Mouse (Mus musculus): Measurements from ENCODE around the gene Cct6b. TPM values are rescaled to one million over a fixed set of nuclear protein-coding genes. Genes with fewer than 3 reads are reported as not detected.

Cct6b gene
- under 1 TPM; 0.20 to 0.63 TPM for total RNA-seq (2021)

DNA sequence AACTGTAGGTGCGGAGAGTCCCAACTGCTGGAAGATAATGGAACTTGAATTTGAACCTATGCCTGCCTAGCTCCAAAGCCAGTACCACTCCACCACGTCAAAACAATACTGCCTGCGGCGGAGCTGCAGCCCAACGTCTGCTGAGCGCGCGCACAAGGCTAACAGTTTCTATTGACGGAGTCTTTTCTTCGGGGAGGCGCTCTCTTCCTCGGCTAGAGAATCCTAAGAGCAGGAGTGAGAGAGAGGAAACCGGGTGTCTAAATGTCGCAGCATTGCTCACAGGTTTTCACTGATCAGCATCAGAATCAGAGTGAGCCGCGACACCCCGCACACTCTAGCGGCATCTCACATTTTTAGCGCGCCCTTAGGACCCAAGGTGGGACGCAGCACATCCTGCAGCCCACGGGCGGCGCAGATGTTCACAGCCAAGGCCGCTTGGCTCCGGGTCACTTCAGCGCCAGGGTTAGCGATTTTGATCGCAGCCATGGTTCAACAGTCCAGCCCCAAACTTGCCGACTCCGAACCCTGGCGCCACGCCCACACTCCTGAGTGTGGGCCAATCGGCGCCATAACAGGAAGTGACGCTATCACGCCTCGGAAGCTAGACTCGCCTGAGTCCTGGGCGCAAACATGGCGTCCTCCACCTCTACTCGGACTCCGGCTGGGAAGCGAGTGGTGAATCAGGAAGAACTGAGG, at the start of gene Cct6b, which contains the start of gene Zfp830:
TSS of gene Cct6b (minus strand) at position 580 of the 696 bp plus-strand sequence.
TSS of gene Zfp830 (plus strand) at position 604 of the 696 bp plus-strand sequence.
- DNase-seq (ENCODE audit: extremely low spot score in 1 of 2, low spot score in 1 of 2), result peak; percentile 85 to 92

GRCm38 (mm10) chr11:82808485-82808884, 44.4 kb upstream of the Cct6b start:
- no peak for DNase-seq (ENCODE audit: extremely low spot score in 1 of 2, low spot score in 1 of 2)

- no peak for DNase-seq (ENCODE audit: extremely low spot score in 1 of 2, low spot score in 1 of 2)
These were observed 43.2 kb upstream of the Cct6b start for GRCm38 (mm10) chr11:82807370-82807769.

DNA sequence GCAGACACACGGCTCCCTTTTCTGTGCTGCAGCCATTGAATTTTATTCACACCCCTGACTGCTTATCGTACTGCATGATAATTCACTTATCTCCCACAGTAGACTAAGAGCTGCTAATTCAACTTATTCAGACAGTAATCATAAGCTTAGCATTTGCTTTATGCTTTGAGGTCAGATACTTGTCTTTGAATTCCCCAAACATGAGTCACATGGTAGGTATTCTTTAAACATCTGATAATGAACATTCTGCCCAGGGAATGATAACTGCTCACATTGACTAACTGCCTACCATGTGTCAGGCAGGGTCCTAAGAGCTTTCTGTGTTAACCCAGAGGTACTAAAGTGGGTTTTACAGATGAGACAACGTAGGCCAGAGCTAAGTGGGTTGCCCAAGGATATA, 42.5 kb upstream of the Cct6b start:
- DNase-seq (ENCODE audit: extremely low spot score in 1 of 2, low spot score in 1 of 2), result no peak

- no peak for DNase-seq (ENCODE audit: extremely low spot score in 1 of 2, low spot score in 1 of 2)
These were observed 19.3 kb upstream of the Cct6b start for GRCm38 (mm10) chr11:82783453-82783852.

DNA sequence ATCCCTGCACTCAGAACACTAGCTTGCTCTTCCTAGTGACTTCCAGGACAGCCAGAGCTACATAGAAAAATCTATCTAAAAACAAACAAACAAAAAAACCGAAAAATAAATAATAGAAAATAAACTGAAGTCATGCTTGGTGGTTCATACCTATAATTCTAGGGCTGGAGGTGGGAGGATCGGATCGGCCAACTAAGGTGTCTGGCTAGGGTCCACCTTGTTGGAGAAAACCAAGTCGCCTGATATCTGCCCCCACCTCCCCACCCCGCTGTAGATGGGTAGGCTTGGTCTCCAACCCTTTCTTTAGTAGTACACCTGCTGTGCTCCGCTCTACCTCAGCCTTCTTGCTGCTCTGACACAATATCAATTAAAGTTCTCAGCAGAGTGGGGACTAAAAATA, 18.1 kb upstream of the Cct6b start:
- DNase-seq (ENCODE audit: extremely low spot score in 1 of 2, low spot score in 1 of 2), result no peak

DNA sequence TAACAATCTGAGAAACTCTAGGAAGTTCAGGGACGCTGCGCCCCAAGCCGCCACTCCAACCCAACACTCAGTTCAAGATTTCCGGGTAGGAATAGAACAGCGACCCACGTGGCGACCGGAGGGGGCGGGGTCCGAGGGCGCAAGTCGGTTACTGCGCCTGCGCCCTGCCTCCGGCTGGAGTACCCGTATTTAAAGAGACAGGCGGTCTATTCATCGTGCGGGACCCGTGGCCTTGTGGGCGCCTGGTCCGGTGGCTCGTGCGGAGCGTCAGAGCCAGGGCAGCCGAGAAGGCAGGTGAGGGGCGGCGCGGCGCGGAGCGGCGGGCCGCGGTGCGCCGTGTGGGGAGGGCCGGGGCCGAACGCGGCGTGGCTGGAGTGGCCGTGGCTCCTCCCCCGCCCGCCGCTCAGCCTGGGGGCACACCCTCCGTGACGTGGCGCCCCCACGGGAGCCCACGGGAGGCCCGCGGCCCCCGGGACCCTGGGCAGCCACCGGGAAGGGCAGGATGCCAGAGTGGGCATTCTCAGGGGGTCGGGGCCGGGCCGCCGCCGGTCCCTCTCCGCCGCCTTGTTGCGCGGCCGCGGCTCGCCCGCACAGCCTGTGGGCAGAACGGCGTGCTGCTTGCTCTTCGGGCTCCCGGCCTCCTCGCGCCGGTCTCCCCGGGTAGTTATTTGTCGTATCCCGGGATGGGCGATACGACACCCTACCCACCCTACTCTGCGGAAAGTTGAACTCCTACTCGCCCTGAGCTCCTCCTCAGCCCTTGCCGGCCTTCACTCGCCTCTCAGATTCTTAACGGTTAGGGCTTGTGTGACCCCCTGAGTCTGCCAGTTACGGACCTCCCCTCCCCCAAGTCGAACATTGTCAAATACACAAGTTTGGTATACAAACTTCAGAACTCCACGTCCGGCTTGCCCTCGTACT, 17.1 kb upstream of the Cct6b start, which contains the start of gene Lig3:
TSS of gene Lig3 (plus strand) at position 126 of the 921 bp plus-strand sequence.
- peak; percentile 89 to 91 for DNase-seq (ENCODE audit: extremely low spot score in 1 of 2, low spot score in 1 of 2)

DNA sequence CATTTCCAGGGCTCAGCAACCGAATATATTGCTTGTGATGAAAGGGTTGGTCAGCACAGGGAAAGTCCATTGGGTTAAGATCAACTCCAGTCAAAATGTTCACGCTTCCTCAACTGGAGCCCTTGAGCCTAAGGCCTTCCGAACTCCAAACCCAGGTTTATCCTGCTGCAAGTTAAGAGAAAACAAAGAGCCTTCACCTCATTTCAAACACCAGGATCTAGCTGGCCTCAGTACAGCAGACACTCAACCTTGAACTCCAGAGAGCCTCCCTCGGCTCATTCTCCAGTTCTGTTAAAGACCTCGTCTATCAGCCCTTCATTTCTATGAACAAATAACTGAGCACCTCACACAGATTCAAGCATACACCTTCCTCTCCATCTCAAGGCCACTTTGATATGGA, 16.0 kb upstream of the Cct6b start:
- no peak for DNase-seq (ENCODE audit: extremely low spot score in 1 of 2, low spot score in 1 of 2)

DNA sequence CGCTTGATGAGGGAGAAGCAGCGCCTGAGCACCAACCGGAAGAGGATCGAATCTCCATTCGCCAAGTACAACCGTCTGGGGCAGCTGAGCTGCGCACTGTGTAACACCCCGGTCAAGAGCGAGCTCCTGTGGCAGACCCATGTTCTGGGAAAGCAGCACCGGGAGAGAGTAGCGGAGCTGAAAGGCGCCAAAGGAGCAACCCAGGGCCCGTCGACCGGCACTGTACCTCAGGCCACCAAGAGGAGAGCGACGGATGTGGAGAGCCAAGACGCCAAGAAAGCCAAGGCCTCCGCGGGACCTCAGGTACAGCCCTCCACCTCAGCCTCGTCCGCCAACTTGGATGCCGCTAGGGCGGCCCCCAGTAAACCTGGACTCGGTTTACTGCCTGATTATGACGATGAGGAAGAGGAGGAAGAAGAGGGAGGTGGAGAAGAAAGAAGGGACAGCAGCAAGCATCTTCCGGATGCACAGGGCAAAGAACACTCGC, 360 bp upstream of the Cct6b start:
- no peak for DNase-seq (ENCODE audit: extremely low spot score in 1 of 2, low spot score in 1 of 2)

DNA sequence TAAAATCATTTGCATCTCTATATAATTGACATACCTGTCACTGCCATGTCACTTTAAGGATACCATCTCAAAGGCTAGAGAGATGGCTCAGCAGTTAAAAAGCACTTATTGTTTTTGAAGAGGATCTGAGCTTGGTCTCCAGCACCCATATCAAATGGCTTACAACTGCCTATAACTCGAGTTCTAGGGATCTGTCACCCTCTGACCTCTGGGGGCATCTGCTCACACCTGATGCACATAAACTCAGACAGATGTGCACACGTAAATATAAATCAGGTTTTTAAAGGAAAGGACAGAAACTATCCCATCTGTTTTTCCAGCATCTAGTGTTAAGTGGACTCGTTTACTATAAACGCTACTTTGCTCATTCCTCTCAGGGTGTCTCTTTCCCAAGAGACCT, 860 bp downstream of the Cct6b start:
- no peak for DNase-seq (ENCODE audit: extremely low spot score in 1 of 2, low spot score in 1 of 2)

GRCm38 (mm10) chr11:82762286-82762829, 1.8 kb downstream of the Cct6b start:
- no peak for DNase-seq (ENCODE audit: extremely low spot score in 1 of 2, low spot score in 1 of 2)

DNA sequence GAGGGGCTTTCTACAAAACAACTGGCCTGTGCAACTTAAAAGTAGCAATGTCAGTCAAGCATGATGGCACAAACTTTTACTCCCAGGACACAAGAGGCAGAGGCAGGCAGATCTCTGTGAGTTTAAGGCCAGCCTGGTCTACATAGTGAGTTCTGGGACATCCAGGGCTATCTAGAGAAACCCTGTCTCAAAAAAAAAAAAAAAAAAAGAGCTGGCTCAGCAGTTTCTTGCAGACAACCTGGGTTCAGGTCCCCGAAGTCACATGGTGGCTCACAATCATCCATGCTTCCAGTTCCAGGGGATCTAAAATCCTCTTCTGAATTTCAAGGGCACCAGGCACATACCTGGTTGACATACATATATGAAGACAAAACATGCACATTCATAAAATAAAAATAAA, 8.2 kb downstream of the Cct6b start:
- DNase-seq (ENCODE audit: extremely low spot score in 1 of 2, low spot score in 1 of 2), result no peak

DNA sequence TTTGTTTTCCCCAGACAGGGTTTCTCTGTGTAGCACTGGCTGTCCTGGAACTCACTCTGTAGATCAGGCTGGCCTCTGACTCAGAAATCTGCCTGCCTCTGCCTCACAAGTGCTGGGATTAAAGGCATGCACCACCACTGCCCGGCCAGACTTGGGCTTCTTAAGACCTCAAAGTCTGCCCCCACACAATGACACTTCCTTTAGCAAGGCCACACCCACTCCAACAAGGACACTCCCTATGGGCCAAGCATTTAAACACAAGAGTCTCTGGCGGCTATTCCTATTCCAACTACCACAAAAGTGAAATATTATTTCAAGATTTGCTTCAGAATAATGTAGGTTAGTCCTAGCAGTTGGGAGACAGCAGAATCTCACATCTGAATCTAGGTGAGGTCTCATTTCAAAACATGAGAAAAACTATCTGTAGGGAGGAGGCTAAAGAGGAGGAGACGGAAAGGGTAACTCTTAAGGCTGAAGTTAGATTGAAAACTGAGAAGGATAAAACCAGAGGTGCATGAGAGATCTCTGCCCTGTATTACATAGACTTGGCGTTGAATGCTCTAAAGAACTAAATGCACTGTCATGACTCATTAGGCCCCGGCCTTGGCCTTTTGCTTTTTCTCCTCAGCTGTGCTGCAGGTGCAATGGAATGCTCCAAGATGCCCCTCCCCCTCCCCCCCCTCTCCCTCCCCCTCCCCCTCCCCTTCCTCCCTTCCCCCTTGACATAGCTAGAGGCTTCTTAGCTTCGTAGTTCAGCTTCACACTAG, 11.6 kb downstream of the Cct6b start:
- DNase-seq (ENCODE audit: extremely low spot score in 1 of 2, low spot score in 1 of 2), result no peak

GRCm38 (mm10) chr11:82746857-82747366, 17.2 kb downstream of the Cct6b start:
- no peak for DNase-seq (ENCODE audit: extremely low spot score in 1 of 2, low spot score in 1 of 2)

DNA sequence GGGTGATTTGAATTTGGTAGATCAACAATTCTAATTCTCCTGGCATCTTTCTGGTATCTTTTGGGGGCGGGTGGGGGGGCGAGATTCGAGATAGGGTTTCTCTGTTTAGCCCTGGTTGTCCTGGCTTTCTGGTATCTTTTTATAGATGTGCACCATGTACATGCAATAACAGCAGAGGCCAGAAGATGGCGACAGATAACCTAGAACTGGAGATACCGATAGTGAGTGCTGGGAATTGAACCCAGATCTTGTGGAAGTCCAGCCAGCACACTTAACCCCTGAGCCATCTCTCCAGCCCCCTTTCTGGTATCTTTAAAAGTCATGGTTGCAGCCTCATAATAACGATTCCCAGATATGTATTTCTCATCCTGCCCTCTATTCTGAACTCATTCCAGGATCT, 18.0 kb downstream of the Cct6b start:
- peak in 1 of 2 experiments; percentile 22 for DNase-seq (ENCODE audit: extremely low spot score in 1 of 2, low spot score in 1 of 2)

- no peak for DNase-seq (ENCODE audit: extremely low spot score in 1 of 2, low spot score in 1 of 2)
These were observed 25.1 kb downstream of the Cct6b start for GRCm38 (mm10) chr11:82739006-82739405.

GRCm38 (mm10) chr11:82734227-82734626, 29.9 kb downstream of the Cct6b start:
- DNase-seq (ENCODE audit: extremely low spot score in 1 of 2, low spot score in 1 of 2), result no peak

DNA sequence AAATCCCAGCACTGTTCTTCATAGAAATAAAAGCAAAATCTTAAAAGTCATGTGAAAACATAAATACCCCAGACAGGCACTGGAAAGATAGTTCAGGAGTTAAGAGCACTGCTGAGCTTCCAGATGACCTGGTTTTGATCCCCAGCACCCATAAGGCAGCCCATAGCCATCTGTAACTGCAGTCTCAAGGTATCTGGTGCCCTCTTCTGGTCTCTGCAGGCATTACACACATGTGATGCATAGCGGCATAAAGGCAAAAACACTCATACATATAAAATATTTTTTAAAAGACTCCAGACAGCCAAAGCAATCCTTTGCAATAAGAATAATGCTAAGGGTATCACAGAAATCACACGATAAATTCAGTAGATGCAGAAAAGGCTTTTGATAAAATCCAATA, 37.3 kb downstream of the Cct6b start:
- DNase-seq (ENCODE audit: extremely low spot score in 1 of 2, low spot score in 1 of 2), result no peak

GRCm38 (mm10) chr11:82719294-82719693, 44.8 kb downstream of the Cct6b start:
- DNase-seq (ENCODE audit: extremely low spot score in 1 of 2, low spot score in 1 of 2), result no peak

DNA sequence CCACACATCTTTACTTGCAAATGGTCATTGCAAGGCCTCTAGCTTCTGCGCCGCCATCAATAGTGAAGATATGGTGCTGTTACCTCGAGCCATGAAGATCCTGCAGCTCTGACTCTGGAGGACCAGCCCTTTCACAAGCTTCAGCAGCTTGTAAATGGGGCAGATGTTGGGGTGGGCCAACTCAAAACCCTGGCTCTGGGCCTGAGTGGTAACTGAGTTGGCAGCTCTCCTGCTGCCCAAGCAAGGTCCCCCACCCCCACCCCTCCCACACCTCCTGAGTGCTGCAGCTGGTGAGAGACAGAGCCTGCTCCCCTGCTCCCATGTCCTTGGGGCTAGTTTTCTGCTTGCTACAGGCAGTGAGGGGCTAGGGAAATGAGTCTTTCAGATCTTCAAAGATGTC, 51.4 kb downstream of the Cct6b start:
- DNase-seq (ENCODE audit: extremely low spot score in 1 of 2, low spot score in 1 of 2), result no peak
